Mouse (Mus musculus): Measurements from ENCODE around the gene Pxdn. TPM values are rescaled to one million over a fixed set of nuclear protein-coding genes. Genes with fewer than 3 reads are reported as not detected.
A peak's percentile ranks its signal among the peaks of the same experiment; 100 is the strongest.

Gene Pxdn
- polyA plus RNA-seq, 1 experiment from 2014 or later = 53.3 TPM

- Histone ChIP-seq H3K9ac (replicated peaks; ENCODE audit: low read depth, low read length) (no peak overlapping the region), H3K27me3 (replicated peaks; ENCODE audit: control insufficient read depth, insufficient read depth, low read length) (no peaks in the 10 kb centered on the region), H3K9me3 (ENCODE audit: control insufficient read depth, low read length) (no peaks in the 10 kb centered on the region), H3K4me2 (ENCODE audit: low read length) (no peak overlapping the region), H3K4me3 (replicated peaks; ENCODE audit: low read length) (no peak overlapping the region), H3K4me1 (replicated peaks; ENCODE audit: control insufficient read depth, insufficient read depth, low read length) (peaks cover 3% of the 10 kb centered on the region; the same call in 1 of the 2 replicates), H3K36me3 (ENCODE audit: control insufficient read depth, insufficient read depth) (no peaks in the 10 kb centered on the region), H3K27ac (ENCODE audit: low read length) (no peak overlapping the region)
- WGBS = 29% methylated on average over 4 of the region's 4 CpGs
- ATAC-seq = no peak
Observed at GRCm38 (mm10) chr12:30040150-30040549, 102.7 kb downstream of the Pxdn start.

DNA sequence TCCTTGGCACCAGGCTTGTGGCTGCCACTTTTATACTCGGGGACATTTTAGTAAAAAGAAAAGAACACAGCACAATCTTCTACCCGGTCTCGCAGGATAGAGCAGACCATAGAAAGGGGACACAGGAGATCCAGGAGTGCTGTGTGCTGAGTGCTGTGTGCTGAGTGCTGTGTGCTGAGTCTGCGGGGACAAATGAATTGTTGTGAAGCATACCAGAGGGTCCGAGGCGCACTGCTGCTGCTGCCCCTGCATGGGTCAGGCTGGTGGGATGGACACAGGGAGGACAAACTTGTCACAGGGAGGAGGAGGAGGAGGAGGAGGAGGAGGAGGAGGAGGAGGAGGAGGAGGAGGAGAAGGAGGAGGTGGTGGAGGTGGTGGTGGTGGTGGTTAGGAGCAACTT lies 111.4 kb downstream of the Pxdn start:
- no peak for ATAC-seq
- 79% methylated on average over 5 of the region's 6 CpGs for WGBS

GRCm38 (mm10) chr12:30049818-30050217 lies 112.4 kb downstream of the Pxdn start:
- ATAC-seq = no peak
- Histone ChIP-seq H3K9me3 (ENCODE audit: control insufficient read depth, low read length) (no peaks in the 10 kb centered on the region), H3K4me1 (replicated peaks; ENCODE audit: control insufficient read depth, insufficient read depth, low read length) (no peaks in the 10 kb centered on the region), H3K4me2 (ENCODE audit: low read length) (no peak overlapping the region), H3K27me3 (replicated peaks; ENCODE audit: control insufficient read depth, insufficient read depth, low read length) (no peaks in the 10 kb centered on the region), H3K9ac (replicated peaks; ENCODE audit: low read depth, low read length) (no peak overlapping the region), H3K4me3 (replicated peaks; ENCODE audit: low read length) (no peak overlapping the region), H3K27ac (ENCODE audit: low read length) (no peak overlapping the region), H3K36me3 (ENCODE audit: control insufficient read depth, insufficient read depth) (no peaks in the 10 kb centered on the region)
- 83% methylated on average over 9 of the region's 9 CpGs for WGBS

More for the DNA sequence above, 111.4 kb downstream of the Pxdn start:
- no peaks in the 10 kb centered on the region for H3K36me3 ChIP-seq (ENCODE audit: control insufficient read depth, insufficient read depth)
- no peaks in the 10 kb centered on the region for H3K4me1 ChIP-seq (replicated peaks; ENCODE audit: control insufficient read depth, insufficient read depth, low read length)
- H3K4me3 ChIP-seq (replicated peaks; ENCODE audit: low read length) = no peak overlapping the region
- no peaks in the 10 kb centered on the region for H3K27me3 ChIP-seq (replicated peaks; ENCODE audit: control insufficient read depth, insufficient read depth, low read length)
- no peaks in the 10 kb centered on the region for H3K9me3 ChIP-seq (ENCODE audit: control insufficient read depth, low read length)
- H3K9ac ChIP-seq (replicated peaks; ENCODE audit: low read depth, low read length) = no peak overlapping the region
- H3K4me2 ChIP-seq (ENCODE audit: low read length) = no peak overlapping the region
- no peak overlapping the region for H3K27ac ChIP-seq (ENCODE audit: low read length)

DNA sequence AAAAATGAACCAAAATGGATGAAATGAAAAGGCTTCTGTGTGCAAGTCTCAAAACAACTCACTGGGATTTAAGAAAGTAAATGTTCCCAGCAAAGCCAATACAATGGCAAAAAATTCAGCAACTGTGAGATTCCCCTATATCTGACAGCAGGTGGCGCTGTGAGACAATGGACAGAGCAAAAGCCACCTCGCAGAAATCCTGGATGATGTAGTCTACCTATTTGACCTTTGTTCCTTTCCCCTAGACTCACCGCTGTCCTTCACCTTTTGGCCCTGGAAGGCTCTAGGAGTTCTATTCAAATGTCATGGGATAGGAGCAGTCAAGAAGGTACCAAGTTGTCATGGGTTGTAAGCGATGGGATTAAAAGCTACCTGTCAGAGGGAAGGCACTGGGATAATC lies 112.8 kb downstream of the Pxdn start:
- ATAC-seq = peak; percentile 64; the same call in 1 of the 2 replicates
- no peaks in the 10 kb centered on the region for H3K27me3 ChIP-seq (replicated peaks; ENCODE audit: control insufficient read depth, insufficient read depth, low read length)
- H3K27ac ChIP-seq (ENCODE audit: low read length) = no peak overlapping the region
- H3K4me3 ChIP-seq (replicated peaks; ENCODE audit: low read length) = no peak overlapping the region
- WGBS = 14% methylated on average over 4 of the region's 4 CpGs
- no peak overlapping the region for H3K4me2 ChIP-seq (ENCODE audit: low read length)
- no peaks in the 10 kb centered on the region for H3K9me3 ChIP-seq (ENCODE audit: control insufficient read depth, low read length)
- H3K9ac ChIP-seq (replicated peaks; ENCODE audit: low read depth, low read length) = no peak overlapping the region
- no peaks in the 10 kb centered on the region for H3K36me3 ChIP-seq (ENCODE audit: control insufficient read depth, insufficient read depth)
- H3K4me1 ChIP-seq (replicated peaks; ENCODE audit: control insufficient read depth, insufficient read depth, low read length) = no peaks in the 10 kb centered on the region

GRCm38 (mm10) chr12:30054761-30055540 lies 117.5 kb downstream of the Pxdn start:
- Histone ChIP-seq H3K4me3 (replicated peaks; ENCODE audit: low read length) (no peak overlapping the region), H3K27ac (ENCODE audit: low read length) (no peak overlapping the region), H3K9ac (replicated peaks; ENCODE audit: low read depth, low read length) (no peak overlapping the region), H3K4me2 (ENCODE audit: low read length) (no peak overlapping the region), H3K27me3 (replicated peaks; ENCODE audit: control insufficient read depth, insufficient read depth, low read length) (no peaks in the 10 kb centered on the region), H3K4me1 (replicated peaks; ENCODE audit: control insufficient read depth, insufficient read depth, low read length) (no peaks in the 10 kb centered on the region), H3K36me3 (ENCODE audit: control insufficient read depth, insufficient read depth) (no peaks in the 10 kb centered on the region), H3K9me3 (ENCODE audit: control insufficient read depth, low read length) (no peaks in the 10 kb centered on the region)
- WGBS = 87% methylated on average over 11 of the region's 11 CpGs
- no peak for ATAC-seq

GRCm38 (mm10) chr12:30058044-30058443 lies 120.6 kb downstream of the Pxdn start:
- H3K4me1 ChIP-seq (replicated peaks; ENCODE audit: control insufficient read depth, insufficient read depth, low read length) = no peaks in the 10 kb centered on the region
- ATAC-seq = no peak
- no peak overlapping the region for H3K27ac ChIP-seq (ENCODE audit: low read length)
- H3K4me2 ChIP-seq (ENCODE audit: low read length) = no peak overlapping the region
- H3K36me3 ChIP-seq (ENCODE audit: control insufficient read depth, insufficient read depth) = no peaks in the 10 kb centered on the region
- H3K9ac ChIP-seq (replicated peaks; ENCODE audit: low read depth, low read length) = no peak overlapping the region
- 73% methylated on average over 6 of the region's 6 CpGs for WGBS
- H3K27me3 ChIP-seq (replicated peaks; ENCODE audit: control insufficient read depth, insufficient read depth, low read length) = no peaks in the 10 kb centered on the region
- H3K9me3 ChIP-seq (ENCODE audit: control insufficient read depth, low read length) = no peaks in the 10 kb centered on the region
- no peak overlapping the region for H3K4me3 ChIP-seq (replicated peaks; ENCODE audit: low read length)

DNA sequence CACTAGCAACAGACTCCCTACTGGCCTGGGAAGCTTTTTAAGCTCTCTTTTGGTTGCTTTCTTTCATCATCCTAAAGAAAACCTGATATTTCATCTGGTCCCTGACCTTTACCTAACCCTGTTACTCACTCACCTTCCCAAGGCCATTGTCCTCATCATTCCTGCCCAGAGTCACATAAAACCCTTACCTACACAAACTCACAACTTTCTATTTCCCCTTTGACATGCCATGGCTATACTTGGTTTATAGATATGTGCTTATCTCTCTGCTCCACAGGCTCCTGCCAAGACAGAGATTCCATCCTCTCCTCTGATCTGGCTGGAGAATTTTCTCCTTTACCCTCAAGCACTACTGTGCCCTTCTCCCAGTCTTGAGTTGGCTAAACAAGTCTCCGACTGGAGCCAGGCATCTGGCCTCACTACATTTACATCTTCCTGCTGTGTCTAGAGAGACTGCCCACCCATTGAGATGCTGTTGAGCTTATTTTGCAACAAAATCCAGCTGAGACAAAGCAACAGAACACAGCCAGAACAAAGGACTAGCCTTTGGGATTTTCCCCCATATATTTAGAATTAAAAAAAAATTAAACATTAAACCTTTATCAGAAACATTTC lies 124.2 kb downstream of the Pxdn start:
- H3K27ac ChIP-seq (ENCODE audit: low read length) = no peak overlapping the region
- no peak overlapping the region for H3K9ac ChIP-seq (replicated peaks; ENCODE audit: low read depth, low read length)
- no peak overlapping the region for H3K4me3 ChIP-seq (replicated peaks; ENCODE audit: low read length)
- ATAC-seq = no peak
- WGBS = 15% methylated on average over 1 of the region's 1 CpGs
- no peaks in the 10 kb centered on the region for H3K4me1 ChIP-seq (replicated peaks; ENCODE audit: control insufficient read depth, insufficient read depth, low read length)
- H3K9me3 ChIP-seq (ENCODE audit: control insufficient read depth, low read length) = no peaks in the 10 kb centered on the region
- no peaks in the 10 kb centered on the region for H3K36me3 ChIP-seq (ENCODE audit: control insufficient read depth, insufficient read depth)
- no peak overlapping the region for H3K4me2 ChIP-seq (ENCODE audit: low read length)
- no peaks in the 10 kb centered on the region for H3K27me3 ChIP-seq (replicated peaks; ENCODE audit: control insufficient read depth, insufficient read depth, low read length)

DNA sequence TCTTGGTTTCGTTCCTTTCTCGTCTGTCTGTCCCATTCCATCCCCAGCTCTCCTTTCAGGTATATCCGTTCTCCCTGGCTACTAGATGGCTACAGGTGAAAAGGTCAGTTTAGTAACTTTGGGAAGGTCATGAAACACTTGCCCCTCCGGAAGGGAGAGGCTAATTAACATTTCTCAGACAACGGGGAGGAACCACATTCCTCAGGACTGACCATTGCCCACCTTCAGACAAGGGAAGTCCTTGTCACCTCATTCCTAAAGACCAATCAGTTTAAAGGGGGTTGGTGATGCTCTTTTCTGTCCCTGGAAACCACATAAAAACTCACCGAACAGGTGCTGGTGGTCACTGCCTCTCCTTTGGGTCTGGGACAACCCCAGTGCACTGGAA lies 124.7 kb downstream of the Pxdn start:
- Histone ChIP-seq H3K9me3 (ENCODE audit: control insufficient read depth, low read length) (no peaks in the 10 kb centered on the region), H3K27me3 (replicated peaks; ENCODE audit: control insufficient read depth, insufficient read depth, low read length) (no peaks in the 10 kb centered on the region), H3K9ac (replicated peaks; ENCODE audit: low read depth, low read length) (no peak overlapping the region), H3K4me3 (replicated peaks; ENCODE audit: low read length) (no peak overlapping the region), H3K36me3 (ENCODE audit: control insufficient read depth, insufficient read depth) (no peaks in the 10 kb centered on the region), H3K4me1 (replicated peaks; ENCODE audit: control insufficient read depth, insufficient read depth, low read length) (no peaks in the 10 kb centered on the region), H3K27ac (ENCODE audit: low read length) (no peak overlapping the region), H3K4me2 (ENCODE audit: low read length) (no peak overlapping the region)
- ATAC-seq = no peak
- 38% methylated on average over 6 of the region's 6 CpGs for WGBS
